Mouse (Mus musculus) activated CD4-positive, CD25-positive, alpha-beta regulatory T cell (primary cell): ENCODE data around the gene Gm49398. TPM values are rescaled to one million over a fixed set of nuclear protein-coding genes. Genes with fewer than 3 reads are reported as not detected.

ENCODE experiments used
- polyA plus RNA-seq, 2 experiments: library from polyadenylated mRNA; unstranded; fragments of 100-300 nt; shearing (Covaris generic); gene quantifications; one replicate each; pipeline ENCODE4 v1.2.1; 2017

Gene Gm49398
- polyA plus RNA-seq, result not detected

DNA sequence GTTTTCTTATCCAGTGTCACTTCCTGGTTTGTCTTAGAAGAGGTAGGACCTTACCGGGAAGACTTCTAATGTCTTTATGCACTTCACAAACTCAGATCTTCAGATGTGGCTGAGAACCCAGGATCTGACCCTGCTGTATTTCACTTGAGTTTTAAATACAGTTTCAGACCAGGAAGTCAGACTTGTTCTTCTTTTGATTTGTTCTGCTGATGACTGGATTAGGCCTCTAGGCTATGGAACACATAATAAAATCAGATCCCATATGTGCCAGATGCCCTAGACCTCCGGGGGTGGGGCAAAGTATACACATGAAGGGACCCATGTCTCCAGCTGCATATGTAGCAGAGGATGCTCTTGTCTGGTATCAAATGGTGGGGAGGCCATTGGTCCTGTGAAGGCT is at the start of gene Gm49398:
Gm49398 (minus strand) TSS at position 101 of the 400 bp plus-strand sequence.

DNA sequence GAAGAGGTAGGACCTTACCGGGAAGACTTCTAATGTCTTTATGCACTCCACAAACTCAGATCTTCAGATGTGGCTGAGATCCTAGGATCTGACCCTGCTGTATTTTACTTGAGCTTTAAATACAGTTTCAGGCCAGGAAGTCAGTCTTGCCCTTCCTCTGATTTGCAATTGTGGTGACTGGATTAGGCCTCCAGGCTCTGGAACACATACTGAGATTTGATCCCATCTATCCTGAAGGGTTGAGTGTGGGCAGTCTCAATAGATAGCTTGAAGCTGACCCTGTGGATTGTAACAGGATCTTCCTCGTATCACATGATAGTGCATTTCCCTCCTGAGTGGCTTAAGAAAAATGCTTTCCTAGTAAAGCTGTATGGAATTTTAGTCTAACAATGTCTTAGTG is 33.4 kb downstream of the Gm49398 start, which contains the start of gene Cts8:
Cts8 (minus strand) TSS at position 101 of the 400 bp plus-strand sequence.

GRCm38 (mm10) chr13:61203310-61203709 is 85.3 kb downstream of the Gm49398 start, which contains the start of gene Cts6:
Gene Cts6, minus strand, starts transcription at chr13:61203410.

Other genes starting within 250 kb of the Gm49398 start
- not detected for gene Ctsq, start 248.2 kb downstream of the Gm49398 start, polyA plus RNA-seq
- not detected for gene Ctsr, start 124.6 kb downstream of the Gm49398 start, polyA plus RNA-seq
- gene Cts6, start 85.4 kb downstream of the Gm49398 start, polyA plus RNA-seq, result not detected
- gene Cts8, start 33.5 kb downstream of the Gm49398 start, polyA plus RNA-seq, result under 1 TPM in 1 of 2 experiments, not detected in 1; 0.29 TPM
- gene Cts7, start 69.4 kb upstream of the Gm49398 start, polyA plus RNA-seq, result not detected